Mouse (Mus musculus): ENCODE data around the gene Adgrg1. TPM values are rescaled to one million over a fixed set of nuclear protein-coding genes. Genes with fewer than 3 reads are reported as not detected.
"Not testable (repeated sequence)": the region's sequence is repeated elsewhere in the genome, so short reads cannot be mapped to it uniquely, and the experiment has no call there.

Adgrg1 gene
- polyA plus RNA-seq, 1 experiment from 2014 or later, result 2.7 TPM

GRCm38 (mm10) chr8:95017969-95018635 is 43.6 kb downstream of the Adgrg1 start:
- Histone ChIP-seq H3K4me1 (ENCODE audit: control insufficient read depth in 2 of 2, insufficient read depth in 2 of 2, low read length in 2 of 2) (peaks cover 0 to 2% of the 10 kb centered on the region in 2 experiments; a peak in 1 of 4 replicates), H3K27ac (replicated peaks in 1 of 2; ENCODE audit: control insufficient read depth in 1 of 2, insufficient read depth in 1 of 2, low read depth in 2 of 2, low read length in 2 of 2) (no peak overlapping the region), H3K4me3 (ENCODE audit: control insufficient read depth in 1 of 2, insufficient read depth in 1 of 2, low read depth in 1 of 2, low read length in 2 of 2) (no peak overlapping the region), H3K9ac (ENCODE audit: low read length) (no peak overlapping the region), H3K4me2 (ENCODE audit: low read length) (no peak overlapping the region), H3K36me3 (ENCODE audit: control insufficient read depth, insufficient read depth, low read length) (no peaks in the 10 kb centered on the region), H3K9me3 (ENCODE audit: control insufficient read depth, low read length) (no peaks in the 10 kb centered on the region), H3K27me3 (ENCODE audit: control insufficient read depth, insufficient read depth, low read length) (no peaks in the 10 kb centered on the region)
- ATAC-seq (ENCODE audit: insufficient number of reproducible peaks, insufficient read depth, low FRiP score, low read depth), result no peak
- WGBS, result 40% methylated on average over 9 of the region's 9 CpGs

- Histone ChIP-seq H3K27ac (replicated peaks in 1 of 2; ENCODE audit: control insufficient read depth in 1 of 2, insufficient read depth in 1 of 2, low read depth in 2 of 2, low read length in 2 of 2) (peak overlapping the region; percentile 44 to 69; a peak in 3 of 4 replicates), H3K4me1 (ENCODE audit: control insufficient read depth in 2 of 2, insufficient read depth in 2 of 2, low read length in 2 of 2) (peaks cover 0 to 2% of the 10 kb centered on the region in 2 experiments; a peak in 1 of 4 replicates), H3K27me3 (ENCODE audit: control insufficient read depth, insufficient read depth, low read length) (no peaks in the 10 kb centered on the region), H3K9me3 (ENCODE audit: control insufficient read depth, low read length) (no peaks in the 10 kb centered on the region), H3K4me2 (ENCODE audit: low read length) (peak overlapping the region; percentile 46), H3K36me3 (ENCODE audit: control insufficient read depth, insufficient read depth, low read length) (no peaks in the 10 kb centered on the region), H3K4me3 (ENCODE audit: control insufficient read depth in 1 of 2, insufficient read depth in 1 of 2, low read depth in 1 of 2, low read length in 2 of 2) (peak overlapping the region in 1 of 2 experiments; percentile 8; a peak in 1 of 4 replicates), H3K9ac (ENCODE audit: low read length) (no peak overlapping the region)
- ATAC-seq (ENCODE audit: insufficient number of reproducible peaks, insufficient read depth, low FRiP score, low read depth), result 0 out of 2 replicates have a peak, but pooled peaks have one; percentile 54
- 37% methylated on average over 12 of the region's 12 CpGs for WGBS
Measured at GRCm38 (mm10) chr8:95020293-95020777, 45.8 kb downstream of the Adgrg1 start.

- no peak overlapping the region for H3K27ac ChIP-seq (replicated peaks in 1 of 2; ENCODE audit: control insufficient read depth in 1 of 2, insufficient read depth in 1 of 2, low read depth in 2 of 2, low read length in 2 of 2)
- no peak for ATAC-seq (ENCODE audit: insufficient number of reproducible peaks, insufficient read depth, low FRiP score, low read depth)
- H3K4me2 ChIP-seq (ENCODE audit: low read length), result peak overlapping the region; percentile 46; the same call in 1 of the 2 replicates
- peaks cover 0 to 2% of the 10 kb centered on the region in 2 experiments; a peak in 1 of 4 replicates for H3K4me1 ChIP-seq (ENCODE audit: control insufficient read depth in 2 of 2, insufficient read depth in 2 of 2, low read length in 2 of 2)
- H3K36me3 ChIP-seq (ENCODE audit: control insufficient read depth, insufficient read depth, low read length), result no peaks in the 10 kb centered on the region
- no peak overlapping the region for H3K9ac ChIP-seq (ENCODE audit: low read length)
- 58% methylated on average over 10 of the region's 10 CpGs for WGBS
- H3K9me3 ChIP-seq (ENCODE audit: control insufficient read depth, low read length), result no peaks in the 10 kb centered on the region
- H3K27me3 ChIP-seq (ENCODE audit: control insufficient read depth, insufficient read depth, low read length), result no peaks in the 10 kb centered on the region
- no peak overlapping the region for H3K4me3 ChIP-seq (ENCODE audit: control insufficient read depth in 1 of 2, insufficient read depth in 1 of 2, low read depth in 1 of 2, low read length in 2 of 2)
Measured at GRCm38 (mm10) chr8:95020821-95021220, 46.3 kb downstream of the Adgrg1 start.

GRCm38 (mm10) chr8:95023201-95023600 is 48.6 kb downstream of the Adgrg1 start:
- 20% methylated on average over 8 of the region's 8 CpGs for WGBS
- Histone ChIP-seq H3K9ac (ENCODE audit: low read length) (no peak overlapping the region), H3K4me3 (ENCODE audit: control insufficient read depth in 1 of 2, insufficient read depth in 1 of 2, low read depth in 1 of 2, low read length in 2 of 2) (no peak overlapping the region), H3K27ac (replicated peaks in 1 of 2; ENCODE audit: control insufficient read depth in 1 of 2, insufficient read depth in 1 of 2, low read depth in 2 of 2, low read length in 2 of 2) (no peak overlapping the region), H3K9me3 (ENCODE audit: control insufficient read depth, low read length) (no peaks in the 10 kb centered on the region), H3K4me2 (ENCODE audit: low read length) (no peak overlapping the region), H3K36me3 (ENCODE audit: control insufficient read depth, insufficient read depth, low read length) (no peaks in the 10 kb centered on the region), H3K27me3 (ENCODE audit: control insufficient read depth, insufficient read depth, low read length) (no peaks in the 10 kb centered on the region), H3K4me1 (ENCODE audit: control insufficient read depth in 2 of 2, insufficient read depth in 2 of 2, low read length in 2 of 2) (peaks cover 0 to 2% of the 10 kb centered on the region in 2 experiments; a peak in 1 of 4 replicates)
- ATAC-seq (ENCODE audit: insufficient number of reproducible peaks, insufficient read depth, low FRiP score, low read depth), result no peak

GRCm38 (mm10) chr8:95024387-95024786 is 49.8 kb downstream of the Adgrg1 start:
- Histone ChIP-seq H3K4me1 (ENCODE audit: control insufficient read depth in 2 of 2, insufficient read depth in 2 of 2, low read length in 2 of 2) (peaks cover 0 to 2% of the 10 kb centered on the region in 2 experiments; a peak in 1 of 4 replicates), H3K9ac (ENCODE audit: low read length) (no peak overlapping the region), H3K27me3 (ENCODE audit: control insufficient read depth, insufficient read depth, low read length) (no peaks in the 10 kb centered on the region), H3K4me3 (ENCODE audit: control insufficient read depth in 1 of 2, insufficient read depth in 1 of 2, low read depth in 1 of 2, low read length in 2 of 2) (no peak overlapping the region), H3K4me2 (ENCODE audit: low read length) (no peak overlapping the region), H3K36me3 (ENCODE audit: control insufficient read depth, insufficient read depth, low read length) (no peaks in the 10 kb centered on the region), H3K9me3 (ENCODE audit: control insufficient read depth, low read length) (no peaks in the 10 kb centered on the region), H3K27ac (replicated peaks in 1 of 2; ENCODE audit: control insufficient read depth in 1 of 2, insufficient read depth in 1 of 2, low read depth in 2 of 2, low read length in 2 of 2) (no peak overlapping the region)
- WGBS, result 66% methylated on average over 4 of the region's 4 CpGs
- ATAC-seq (ENCODE audit: insufficient number of reproducible peaks, insufficient read depth, low FRiP score, low read depth), result no peak

- peaks cover 0 to 2% of the 10 kb centered on the region in 2 experiments; a peak in 1 of 4 replicates for H3K4me1 ChIP-seq (ENCODE audit: control insufficient read depth in 2 of 2, insufficient read depth in 2 of 2, low read length in 2 of 2)
- no peak overlapping the region for H3K4me2 ChIP-seq (ENCODE audit: low read length)
- H3K36me3 ChIP-seq (ENCODE audit: control insufficient read depth, insufficient read depth, low read length), result no peaks in the 10 kb centered on the region
- no peak overlapping the region for H3K9ac ChIP-seq (ENCODE audit: low read length)
- no peaks in the 10 kb centered on the region for H3K9me3 ChIP-seq (ENCODE audit: control insufficient read depth, low read length)
- H3K27ac ChIP-seq (replicated peaks in 1 of 2; ENCODE audit: control insufficient read depth in 1 of 2, insufficient read depth in 1 of 2, low read depth in 2 of 2, low read length in 2 of 2), result no peak overlapping the region
- H3K27me3 ChIP-seq (ENCODE audit: control insufficient read depth, insufficient read depth, low read length), result no peaks in the 10 kb centered on the region
- no peak for ATAC-seq (ENCODE audit: insufficient number of reproducible peaks, insufficient read depth, low FRiP score, low read depth)
- WGBS, result 66% methylated on average over 2 of the region's 2 CpGs
- H3K4me3 ChIP-seq (ENCODE audit: control insufficient read depth in 1 of 2, insufficient read depth in 1 of 2, low read depth in 1 of 2, low read length in 2 of 2), result no peak overlapping the region
Measured at GRCm38 (mm10) chr8:95025421-95025820, 50.9 kb downstream of the Adgrg1 start.

GRCm38 (mm10) chr8:95028391-95028790 is 53.8 kb downstream of the Adgrg1 start:
- H3K27ac ChIP-seq (replicated peaks in 1 of 2; ENCODE audit: control insufficient read depth in 1 of 2, insufficient read depth in 1 of 2, low read depth in 2 of 2, low read length in 2 of 2); H3K4me3 ChIP-seq (ENCODE audit: control insufficient read depth in 1 of 2, insufficient read depth in 1 of 2, low read depth in 1 of 2, low read length in 2 of 2); H3K4me2 ChIP-seq (ENCODE audit: low read length); H3K27me3 ChIP-seq (ENCODE audit: control insufficient read depth, insufficient read depth, low read length); H3K36me3 ChIP-seq (ENCODE audit: control insufficient read depth, insufficient read depth, low read length); ATAC-seq (ENCODE audit: insufficient number of reproducible peaks, insufficient read depth, low FRiP score, low read depth); H3K4me1 ChIP-seq (ENCODE audit: control insufficient read depth in 2 of 2, insufficient read depth in 2 of 2, low read length in 2 of 2); H3K9me3 ChIP-seq (ENCODE audit: control insufficient read depth, low read length); H3K9ac ChIP-seq (ENCODE audit: low read length): not testable (repeated sequence)
- whole genome bisulfite sequencing, result 49% methylated on average over 7 of the region's 7 CpGs

Data from heart, embryonic 14.5 days (tissue).